ENCODE assay signal across 9 mouse cellular contexts in the genomic region with DNA sequence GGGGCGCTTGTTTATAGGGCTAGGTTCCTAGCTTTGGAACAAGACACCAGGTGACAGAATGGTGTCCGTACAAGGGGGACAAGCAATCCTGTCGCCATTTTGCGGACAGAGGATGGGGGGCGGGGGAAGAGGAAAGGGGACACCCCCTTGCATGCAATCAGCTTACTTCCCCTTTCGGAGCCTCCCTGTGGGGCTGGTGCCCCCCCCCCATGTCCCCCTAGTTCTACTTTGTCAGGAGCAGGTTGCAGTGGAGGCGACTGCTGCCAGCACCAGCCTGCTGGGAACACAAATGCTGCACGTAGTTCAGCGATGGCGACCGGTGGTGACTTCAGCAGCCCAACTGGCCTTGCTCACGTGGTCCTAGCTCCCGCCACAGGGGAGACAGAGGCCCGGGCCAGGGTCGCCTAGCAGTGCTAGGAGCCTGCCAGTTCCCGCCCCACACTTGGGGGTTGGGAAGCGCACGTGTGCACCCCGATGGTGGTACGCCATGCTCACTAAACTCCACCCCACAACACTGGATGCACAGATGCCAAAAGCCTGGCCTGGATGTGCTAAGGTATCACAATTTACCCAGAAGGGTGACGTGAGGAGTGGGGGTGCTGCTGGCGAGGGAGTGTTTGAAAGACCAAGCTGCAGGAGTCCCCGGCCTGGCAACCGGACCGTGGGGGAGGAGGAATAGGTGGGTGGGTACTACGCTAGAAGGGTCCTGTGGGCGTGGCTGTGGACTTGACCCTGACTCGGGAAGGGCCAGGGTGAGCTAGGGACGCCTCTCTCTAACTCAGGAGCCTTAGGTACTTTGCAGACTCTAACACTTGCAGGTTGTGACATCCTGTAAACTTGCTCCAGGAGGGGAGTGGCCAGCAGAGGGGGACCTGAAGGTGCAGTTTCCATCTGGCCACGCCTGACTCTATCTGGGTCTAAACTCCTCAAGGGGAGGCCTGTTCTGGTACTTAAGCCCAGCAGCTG. TPM values are rescaled to one million over a fixed set of nuclear protein-coding genes. Genes with fewer than 3 reads are reported as not detected.
DNase-seq lines count a peak whose midpoint lies in the region; ATAC-seq and TF ChIP-seq lines count a peak whose summit lies in the region.
"Had no signal": no experiment of that assay in that cellular context is flagged by ENCODE, and none has a peak within 500 bp of the region (broad histone marks: within the 10 kb centered on the region; RNA-seq: fewer than 3 reads in every experiment).

No protein-coding gene starts in this region.

- WGBS in heart, embryonic 12.5 days, result 25% methylated on average over 30 of the region's 30 CpGs
- 44% methylated on average over 30 of the region's 30 CpGs for WGBS in heart, adult 2 months
- 21% methylated on average over 30 of the region's 30 CpGs for WGBS in forebrain, embryonic 10.5 days

- no peak for TF ChIP-seq EP300 in heart, adult 2 months (IDR thresholded peaks at IDR 0.05; ENCODE audit: insufficient read depth, low read depth, low read length)

- ATAC-seq in heart, embryonic 12.5 days (ENCODE audit: insufficient number of reproducible peaks, low FRiP score), result no peak
- peak; percentile 9 for ATAC-seq in G1E (ENCODE audit: extremely low read depth, insufficient number of reproducible peaks, low FRiP score, poor library complexity, severe bottlenecking)
- ATAC-seq in inflammation-experienced regulatory T-cells, adult 6 months, result no peak
- ATAC-seq: Patski had no signal

- peak overlapping the region; percentile 12 for H3K4me3 ChIP-seq in heart, embryonic 12.5 days
- no peak overlapping the region for H3K4me3 ChIP-seq in heart, adult 2 months
- peak overlapping the region; percentile 70 for H3K4me3 ChIP-seq in G1E (ENCODE audit: low read depth, low read length)
- H3K4me3 ChIP-seq in forebrain, embryonic 10.5 days, result peak overlapping the region; percentile 41

- H3K4me1 ChIP-seq in heart, embryonic 12.5 days (replicated peaks), result peaks cover 76% of the 10 kb centered on the region
- H3K4me1 ChIP-seq in heart, adult 2 months (ENCODE audit: control insufficient read depth, insufficient read depth, low read length), result 0 out of 2 replicates have a peak, but pooled peaks cover 3% of the 10 kb centered on the region
- H3K4me1 ChIP-seq in G1E (ENCODE audit: insufficient read depth, low read depth, low read length), result peaks cover 97% of the 10 kb centered on the region
- H3K4me1 ChIP-seq in forebrain, embryonic 10.5 days, result peaks cover 89% of the 10 kb centered on the region

- no peaks in the 10 kb centered on the region for H3K9me3 ChIP-seq in heart, embryonic 12.5 days (replicated peaks)
- H3K9me3 ChIP-seq in G1E (replicated peaks), result no peaks in the 10 kb centered on the region
- no peaks in the 10 kb centered on the region for H3K9me3 ChIP-seq in forebrain, embryonic 10.5 days

- no peak for TF ChIP-seq CTCF in heart, adult 2 months (IDR thresholded peaks at IDR 0.05)
- no peak for TF ChIP-seq CTCF in G1E (IDR thresholded peaks at IDR 0.05; ENCODE audit: low read depth, low read length)

- peak overlapping the region; percentile 56 for H3K4me2 ChIP-seq in heart, embryonic 12.5 days

- intact Hi-C loops in heart, adult 2 months (cut with DNase I), result no loop called here

- H3K27me3 ChIP-seq in heart, embryonic 12.5 days (replicated peaks), result no peaks in the 10 kb centered on the region
- H3K27me3 ChIP-seq in heart, adult 2 months (ENCODE audit: control insufficient read depth, insufficient read depth, low read length), result no peaks in the 10 kb centered on the region
- no peaks in the 10 kb centered on the region for H3K27me3 ChIP-seq in G1E (ENCODE audit: insufficient read depth, low read length)
- no peaks in the 10 kb centered on the region for H3K27me3 ChIP-seq in forebrain, embryonic 10.5 days (ENCODE audit: poor library complexity, severe bottlenecking)
- H3K27me3 ChIP-seq: Patski had no signal

- TF ChIP-seq POLR2A in heart, adult 2 months (IDR thresholded peaks at IDR 0.05; ENCODE audit: insufficient read depth, low read depth, low read length), result no peak

- DNase-seq in heart, adult 2 months, result no peak
- DNase-seq in G1E (ENCODE audit: low spot score) (peak; percentile 75), liver (peak; percentile 83)
- peak; percentile 44 for DNase-seq in forebrain, embryonic 10.5 days (ENCODE audit: extremely low spot score, low spot score)
- peak; percentile 27 for DNase-seq in neural tube, embryonic 10.5 days (ENCODE audit: extremely low spot score, low spot score)
- DNase-seq in T-cell, adult 2 months (ENCODE audit: low spot score), result no peak

- H3K27ac ChIP-seq in heart, embryonic 12.5 days (ENCODE audit: poor library complexity, severe bottlenecking), result no peak overlapping the region
- no peak overlapping the region for H3K27ac ChIP-seq in heart, adult 2 months
- H3K27ac ChIP-seq in forebrain, embryonic 10.5 days, result peak overlapping the region; percentile 85

- H3K9ac ChIP-seq in heart, embryonic 12.5 days, result peak overlapping the region; percentile 59
- H3K9ac ChIP-seq in heart, adult 2 months (ENCODE audit: low read depth, low read length), result no peak overlapping the region; the same call in 1 of the 2 replicates

- H3K79me2 ChIP-seq in heart, adult 2 months (replicated peaks; ENCODE audit: control insufficient read depth, insufficient read depth, low read length), result no peaks in the 10 kb centered on the region; the same call in 1 of the 2 replicates

- peaks cover 17% of the 10 kb centered on the region for H3K36me3 ChIP-seq in heart, embryonic 12.5 days
- no peaks in the 10 kb centered on the region for H3K36me3 ChIP-seq in heart, adult 2 months (ENCODE audit: control insufficient read depth, insufficient read depth, low read length)
- peaks cover 78% of the 10 kb centered on the region for H3K36me3 ChIP-seq in G1E (replicated peaks)
- H3K36me3 ChIP-seq in forebrain, embryonic 10.5 days (replicated peaks), result peaks cover 24% of the 10 kb centered on the region

RNA-seq across cellular contexts. Expression of a gene that starts 6.0 kb away (rescaled TPM):
- polyA plus RNA-seq in heart, embryonic 12.5 days (2016; fragmentation: Nextera tagmentation; extraction: Ambion mirVana), result 7.9 and 8.5 TPM in 2 replicates
- 1 to 10 TPM; 4.0 to 4.4 TPM for total RNA-seq in heart, adult 2 months (2021)
- 3.6 and 5.5 TPM in 2 replicates for polyA plus RNA-seq in heart, adult 2 months (2012; rRNA removed)
- total RNA-seq in G1E (2014; fragmentation: Nextera tagmentation), result 10.8 and 14.0 TPM in 2 replicates
- total RNA-seq in G1E (2017), result 6.1 and 8.1 TPM in 2 replicates
- polyA plus RNA-seq in G1E (2012), result 105 and 141 TPM in 2 replicates
- 7.4 and 7.5 TPM in 2 replicates for polyA plus RNA-seq in forebrain, embryonic 10.5 days (2016; fragmentation: Nextera tagmentation; extraction: Ambion mirVana)
- polyA plus RNA-seq in inflammation-experienced regulatory T-cells, adult 6 months (2017; shearing (Covaris generic)), result 1 to 10 TPM; 6.3 to 7.1 (median 6.8) TPM

RNA-seq across cellular contexts. Expression of a gene that starts 9.8 kb away (rescaled TPM):
- polyA plus RNA-seq in heart, embryonic 12.5 days (2016; fragmentation: Nextera tagmentation; extraction: Ambion mirVana), result 21.5 and 22.2 TPM in 2 replicates
- total RNA-seq in heart, adult 2 months (2021), result 10 to 100 TPM; 11.6 to 12.3 TPM
- 19.5 and 19.8 TPM in 2 replicates for polyA plus RNA-seq in heart, adult 2 months (2012; rRNA removed)
- total RNA-seq in G1E (2014; fragmentation: Nextera tagmentation) (62.1 and 68.3 TPM in 2 replicates), G1E (2017) (10.9 and 14.3 TPM in 2 replicates)
- polyA plus RNA-seq in G1E (2012), result 148 and 173 TPM in 2 replicates
- polyA plus RNA-seq in forebrain, embryonic 10.5 days (2016; fragmentation: Nextera tagmentation; extraction: Ambion mirVana), result 32.8 and 34.8 TPM in 2 replicates
- 10 to 100 TPM; 11.3 to 18.6 (median 14.9) TPM for polyA plus RNA-seq in inflammation-experienced regulatory T-cells, adult 6 months (2017; shearing (Covaris generic))

RNA-seq across cellular contexts. Expression of a gene that starts 19.0 kb away (rescaled TPM):
- polyA plus RNA-seq in heart, embryonic 12.5 days (2016; fragmentation: Nextera tagmentation; extraction: Ambion mirVana), result 99.4 and 105 TPM in 2 replicates
- 10 to 100 TPM; 40.2 to 46.9 TPM for total RNA-seq in heart, adult 2 months (2021)
- 67.3 and 80.0 TPM in 2 replicates for polyA plus RNA-seq in heart, adult 2 months (2012; rRNA removed)
- total RNA-seq in G1E (2014; fragmentation: Nextera tagmentation) (12.4 and 14.6 TPM in 2 replicates), G1E (2017) (37.8 and 44.0 TPM in 2 replicates)
- polyA plus RNA-seq in G1E (2012), result 574 and 928 TPM in 2 replicates
- 71.8 and 75.5 TPM in 2 replicates for polyA plus RNA-seq in forebrain, embryonic 10.5 days (2016; fragmentation: Nextera tagmentation; extraction: Ambion mirVana)
- 10 to 100 TPM in 2 of 3 experiments, 1 to 10 TPM in 1; 8.6 to 12.0 (median 11.4) TPM for polyA plus RNA-seq in inflammation-experienced regulatory T-cells, adult 6 months (2017; shearing (Covaris generic))

RNA-seq across cellular contexts. Expression of a gene that starts 31.5 kb away (rescaled TPM):
- polyA plus RNA-seq in heart, embryonic 12.5 days (2016; fragmentation: Nextera tagmentation; extraction: Ambion mirVana), result 67.4 and 70.0 TPM in 2 replicates
- total RNA-seq in heart, adult 2 months (2021), result 10 to 100 TPM; 20.8 to 26.9 TPM
- 58.9 and 60.5 TPM in 2 replicates for polyA plus RNA-seq in heart, adult 2 months (2012; rRNA removed)
- total RNA-seq in G1E (2014; fragmentation: Nextera tagmentation), result 37.5 and 39.4 TPM in 2 replicates
- total RNA-seq in G1E (2017), result 12.7 and 12.9 TPM in 2 replicates
- 72.8 and 87.0 TPM in 2 replicates for polyA plus RNA-seq in G1E (2012)
- 91.5 and 93.0 TPM in 2 replicates for polyA plus RNA-seq in forebrain, embryonic 10.5 days (2016; fragmentation: Nextera tagmentation; extraction: Ambion mirVana)
- 100 to 1,000 TPM in 2 of 3 experiments, 10 to 100 TPM in 1; 96.2 to 110 (median 108) TPM for polyA plus RNA-seq in inflammation-experienced regulatory T-cells, adult 6 months (2017; shearing (Covaris generic))

RNA-seq across cellular contexts. Expression of a gene that starts 31.5 kb away (rescaled TPM):
- polyA plus RNA-seq in heart, embryonic 12.5 days (2016; fragmentation: Nextera tagmentation; extraction: Ambion mirVana), result 3.5 and 4.1 TPM in 2 replicates
- total RNA-seq in heart, adult 2 months (2021), result 1 to 10 TPM in 1 of 2 experiments, under 1 TPM in 1; 0.60 to 1.1 TPM
- polyA plus RNA-seq in heart, adult 2 months (2012; rRNA removed), result 1.0 and 2.5 TPM in 2 replicates
- total RNA-seq in G1E (2014; fragmentation: Nextera tagmentation) (not detected in 2 replicates), G1E (2017) (1.2 and 1.6 TPM in 2 replicates)
- 19.4 and 23.5 TPM in 2 replicates for polyA plus RNA-seq in G1E (2012)
- 10.7 and 11.9 TPM in 2 replicates for polyA plus RNA-seq in forebrain, embryonic 10.5 days (2016; fragmentation: Nextera tagmentation; extraction: Ambion mirVana)
- polyA plus RNA-seq in inflammation-experienced regulatory T-cells, adult 6 months (2017; shearing (Covaris generic)), result 1 to 10 TPM; 2.6 to 4.2 (median 3.1) TPM

Comparison
In these comparisons a context has a peak if more than half of its experiments do, and no peak if none do; other contexts are left out.
1. DNase-seq: peak in G1E (single experiment), forebrain, embryonic 10.5 days (single experiment), liver (single experiment) and neural tube, embryonic 10.5 days (single experiment); none in heart, adult 2 months (0 of 2) and T-cell, adult 2 months (single experiment).
2. RNA of a gene that starts 6.0 kb away (polyA plus RNA-seq): 105 to 141 TPM in G1E; 7.9 to 8.5 TPM in heart, embryonic 12.5 days, 7.4 to 7.5 TPM in forebrain, embryonic 10.5 days, 6.3 to 7.1 TPM in inflammation-experienced regulatory T-cells, adult 6 months and 3.6 to 5.5 TPM in heart, adult 2 months; every median in the first group is over 10 times any median in the second.